Mouse (Mus musculus) heart, adult 8-10 months (tissue): ENCODE measurements around the gene Ddx24. TPM values are rescaled to one million over a fixed set of nuclear protein-coding genes. Genes with fewer than 3 reads are reported as not detected.

Source experiments
- DNase-seq: peaks from one replicate; pipeline ENCODE4 v3.0.0; 2022; ENCODE audit warnings: low spot score
- total RNA-seq, 4 experiments: library from RNA; stranded (reverse); gene quantifications; 2 replicates each; pipeline ENCODE4 v1.2.4; 2022

Ddx24 gene
- total RNA-seq, 4 experiments from 2014 or later: 88.5 to 95.6 (median 91.7) TPM

DNA sequence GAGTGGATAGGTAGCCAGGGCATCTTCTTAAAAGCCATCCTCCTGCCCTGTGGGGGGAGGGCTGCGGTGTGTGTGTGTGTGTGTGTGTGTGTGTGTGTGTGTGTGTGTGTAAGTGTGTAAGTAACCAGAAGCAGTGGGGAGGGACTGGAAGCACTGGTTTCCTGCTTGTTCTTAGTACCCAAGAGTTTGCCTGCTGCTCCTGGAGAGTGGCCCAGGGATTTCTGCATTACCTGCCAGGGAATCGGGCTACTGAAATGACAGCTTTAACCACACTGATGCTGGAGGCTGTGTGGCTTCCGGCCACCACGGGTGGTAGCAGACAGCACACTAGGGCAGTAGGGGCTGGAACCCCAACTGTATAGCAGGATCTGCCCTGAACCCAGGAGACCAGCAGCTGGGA lies 35.6 kb downstream of the Ddx24 start:
- no peak for DNase-seq

DNA sequence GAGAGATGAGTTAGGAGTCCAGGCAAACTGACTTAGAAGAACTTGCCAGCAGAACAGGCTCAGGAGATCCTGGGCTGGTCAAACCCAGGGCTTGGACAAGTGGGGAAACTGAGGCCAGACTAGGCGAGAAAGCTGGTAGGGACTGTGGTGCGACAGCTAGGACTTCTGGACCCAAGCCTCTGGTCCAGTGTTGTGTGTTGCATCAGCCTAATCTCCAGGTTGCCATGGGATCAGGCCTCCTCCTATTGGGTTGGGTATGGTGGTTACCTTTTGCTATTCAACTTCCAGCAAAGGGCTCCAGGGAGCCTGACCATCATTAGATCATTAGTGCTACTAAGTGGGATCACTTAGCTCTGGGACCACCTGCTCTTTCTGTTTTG lies 36.3 kb downstream of the Ddx24 start:
- no peak for DNase-seq

DNA sequence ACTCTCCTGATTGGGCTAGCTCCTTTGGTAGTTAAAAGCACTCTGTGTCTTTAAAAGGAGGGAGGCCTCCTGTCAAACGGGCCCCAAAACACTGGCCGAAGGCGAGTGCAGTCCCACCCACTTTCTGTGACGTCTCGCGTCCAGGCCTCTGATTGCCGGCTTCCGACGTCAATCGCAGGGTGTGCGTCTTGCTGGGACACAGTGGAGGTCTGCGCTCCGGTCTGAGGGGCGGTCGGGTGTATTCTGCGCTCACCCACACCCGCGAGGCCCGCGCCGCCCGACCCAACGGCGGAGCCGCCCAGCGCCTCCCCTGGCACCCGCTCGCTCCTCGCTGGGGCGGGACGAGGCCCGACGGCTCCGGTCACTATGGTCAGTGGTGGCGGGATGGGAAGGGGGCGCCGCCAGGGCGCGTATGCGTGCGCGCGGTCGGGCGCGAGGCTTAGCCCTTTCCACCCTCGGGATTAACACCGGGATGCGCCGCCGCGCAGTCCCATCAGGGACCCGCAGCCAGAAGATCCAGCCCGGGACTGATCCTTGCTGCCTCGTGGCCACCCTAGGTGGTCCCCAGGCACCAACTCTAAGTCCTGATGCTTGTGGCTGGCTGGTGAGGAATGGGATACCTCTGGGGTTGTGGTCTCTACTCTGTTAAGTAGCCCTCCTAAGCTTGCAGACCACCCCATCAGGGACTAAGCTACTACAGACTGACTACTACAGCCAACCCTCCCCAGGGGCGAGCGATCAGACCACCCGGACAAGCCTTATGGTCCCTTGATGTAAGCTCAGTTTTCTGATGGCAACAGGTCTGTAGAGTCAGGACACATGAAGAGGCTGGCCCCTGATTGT lies 36.9 kb downstream of the Ddx24 start, which contains the start of gene Otub2:
Gene Otub2 (plus strand): TSS at position 178 of the 843 bp plus-strand sequence.
- peak; percentile 98 for DNase-seq

DNA sequence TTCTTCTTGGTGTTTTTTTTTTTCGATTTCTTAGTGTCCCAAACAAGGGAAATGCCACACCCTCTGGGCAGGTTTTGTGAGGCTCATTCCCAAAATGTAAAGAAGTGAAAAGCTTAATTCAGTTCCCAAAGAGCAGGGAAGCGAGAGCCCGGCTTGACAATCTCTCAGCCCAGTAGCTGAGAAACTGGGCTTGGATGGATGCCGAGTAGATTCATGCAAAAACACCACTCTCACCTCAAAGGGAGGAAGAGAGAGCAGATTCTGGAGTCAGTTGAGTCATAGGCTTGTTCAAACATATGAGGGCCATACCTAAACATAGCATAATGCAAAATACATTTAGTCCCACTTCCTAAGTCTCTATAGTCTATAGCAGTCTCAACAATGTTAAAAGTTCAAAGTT lies 45.4 kb downstream of the Ddx24 start:
- DNase-seq: no peak

DNA sequence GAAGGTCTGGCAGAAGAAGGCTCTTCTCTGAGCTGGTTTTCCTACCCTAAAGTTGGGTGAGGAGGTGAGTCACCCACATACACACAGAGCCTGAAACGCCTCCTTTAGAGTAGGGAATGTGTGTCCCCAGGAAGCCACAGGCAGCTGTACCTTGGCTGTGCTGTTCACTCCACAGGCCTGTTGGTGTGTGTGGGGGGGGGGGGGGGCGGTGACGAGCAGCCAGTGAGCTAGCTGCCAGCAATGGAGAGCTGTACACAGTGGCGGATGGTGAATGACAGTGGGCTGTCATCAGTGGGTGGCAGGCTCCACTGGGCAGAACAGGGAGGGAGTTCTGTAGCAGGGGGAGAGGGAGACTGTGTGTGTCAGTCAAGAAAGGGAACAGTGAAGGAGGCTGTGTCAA lies 48.9 kb downstream of the Ddx24 start:
- DNase-seq: no peak

DNA sequence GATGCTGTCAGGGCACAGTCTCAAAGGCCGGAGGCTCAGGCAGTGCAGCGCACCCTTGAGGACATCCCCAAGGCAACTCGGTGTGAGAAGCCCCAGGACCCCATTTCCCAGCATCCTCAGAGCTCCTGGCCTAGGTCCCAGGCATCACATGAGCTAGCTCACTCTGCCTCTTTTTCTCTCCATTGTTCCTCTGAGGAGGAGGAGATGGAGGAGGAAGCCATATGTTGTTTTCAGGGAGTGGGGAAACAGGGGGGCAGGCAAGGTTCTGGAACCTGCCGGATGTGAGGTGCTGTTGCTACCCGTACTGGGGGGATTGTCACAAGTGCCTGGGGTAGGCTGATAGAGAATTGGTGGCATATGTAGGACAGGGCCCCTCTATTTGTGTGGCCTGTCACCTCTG lies 49.5 kb downstream of the Ddx24 start:
- DNase-seq: no peak

DNA sequence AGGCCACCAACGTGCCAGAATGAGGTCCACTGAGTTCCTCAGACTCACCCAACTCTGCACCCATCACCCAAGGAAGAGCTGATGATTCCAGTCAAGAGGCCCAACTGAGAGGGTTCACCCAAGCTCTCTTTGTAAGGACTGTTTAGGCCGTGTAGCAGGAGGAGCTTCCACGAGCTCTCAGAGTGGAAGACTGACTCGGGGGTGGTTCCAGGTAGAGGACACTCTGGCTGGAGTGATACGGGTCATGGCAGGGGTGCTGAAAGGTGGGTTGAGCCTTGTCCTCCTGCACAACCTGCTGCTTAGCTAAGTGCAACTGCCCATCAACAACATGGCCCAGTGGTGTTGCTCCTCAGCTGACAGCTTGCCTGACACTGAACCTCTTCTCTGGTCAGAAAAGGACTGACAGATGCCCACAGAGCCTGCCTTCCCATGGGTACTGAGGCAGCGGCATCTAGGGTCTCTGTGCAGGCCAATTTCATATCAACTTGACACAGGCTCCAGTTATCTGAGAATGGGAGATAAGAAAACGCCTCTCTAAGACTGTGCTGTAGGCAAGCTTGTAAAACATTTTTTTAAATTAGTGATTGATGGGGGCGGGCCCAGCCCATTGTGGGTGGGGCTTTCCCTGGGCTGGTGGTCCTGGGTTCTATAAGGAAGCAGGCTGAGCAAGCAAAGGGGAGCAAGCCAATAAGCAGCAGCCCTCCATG lies 51.9 kb downstream of the Ddx24 start:
- DNase-seq: no peak

DNA sequence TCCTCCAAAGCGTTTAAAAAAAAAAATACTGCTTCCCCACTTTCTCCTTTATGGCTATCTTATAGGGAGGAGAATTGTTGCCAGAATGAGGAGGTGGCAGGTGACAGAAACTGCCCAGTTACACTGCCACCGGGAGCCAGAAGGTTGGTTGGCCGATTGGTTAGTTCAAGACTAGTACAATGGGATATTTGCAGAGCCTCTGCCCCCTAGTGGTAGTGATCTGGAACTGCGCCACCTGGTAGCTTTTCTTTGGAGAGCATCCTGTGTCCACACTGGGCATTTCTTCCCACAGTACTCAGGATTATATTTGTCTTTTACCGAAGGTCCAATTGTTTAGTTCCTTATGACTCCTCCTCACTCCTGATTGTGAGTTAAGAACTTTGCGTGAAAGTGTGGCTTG lies 53.9 kb downstream of the Ddx24 start:
- DNase-seq: no peak

DNA sequence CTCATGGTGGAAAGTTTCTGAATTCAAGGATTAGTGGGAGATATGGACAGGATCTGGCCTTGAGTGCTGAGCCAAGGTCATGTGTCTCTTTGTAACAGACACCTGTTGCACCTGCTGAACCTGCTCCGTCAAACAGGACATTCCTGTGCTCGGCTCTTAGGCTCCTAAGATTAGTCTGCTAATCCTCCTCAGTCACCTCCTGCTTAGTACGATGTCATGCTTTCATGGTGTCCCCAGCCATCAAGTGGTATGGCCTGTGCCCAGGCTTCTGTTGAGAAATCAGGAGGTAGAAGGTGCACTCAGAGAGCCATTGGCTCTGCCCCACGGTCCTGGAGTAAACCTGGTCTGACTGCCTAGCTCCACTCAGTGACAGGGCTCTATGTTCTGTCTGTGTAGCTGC lies 54.8 kb downstream of the Ddx24 start:
- DNase-seq: no peak

DNA sequence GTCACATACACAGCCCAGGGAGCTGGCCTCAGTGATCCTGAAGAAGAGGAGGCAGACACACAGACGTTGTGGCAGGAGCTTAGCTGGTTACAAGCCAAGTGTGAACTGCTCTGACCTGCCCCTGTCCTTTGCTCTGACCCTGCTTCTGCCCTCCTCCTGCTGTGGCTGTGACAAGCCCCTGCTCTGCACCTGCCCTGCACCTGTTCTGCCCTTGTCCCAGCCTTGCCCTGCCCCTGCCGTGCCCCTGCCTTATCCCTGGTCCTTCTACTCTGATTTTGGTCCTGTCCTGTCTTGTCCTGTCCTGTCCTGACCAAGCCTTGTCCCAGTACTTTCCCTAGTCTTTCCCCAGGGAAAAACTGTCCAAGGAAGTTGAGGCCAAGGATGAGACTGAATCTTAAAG lies 56.9 kb downstream of the Ddx24 start:
- DNase-seq: no peak

DNA sequence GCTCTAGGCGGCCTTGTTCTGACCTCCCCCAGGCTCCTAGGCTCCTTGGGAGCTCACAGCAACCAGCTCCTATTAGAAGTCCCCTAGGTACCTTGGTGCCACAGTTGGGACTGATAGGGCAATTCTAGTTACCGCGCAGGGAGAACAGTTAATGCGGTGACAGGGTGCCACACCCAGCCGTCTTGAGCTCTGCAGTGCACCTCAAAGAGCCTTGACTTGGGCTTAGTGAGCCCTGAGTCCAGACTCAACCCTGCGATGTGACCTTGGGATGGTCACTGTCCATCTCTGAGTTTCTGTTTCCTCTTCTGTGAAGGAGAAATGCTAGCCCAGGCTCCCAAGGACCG lies 57.3 kb downstream of the Ddx24 start:
- DNase-seq: no peak

DNA sequence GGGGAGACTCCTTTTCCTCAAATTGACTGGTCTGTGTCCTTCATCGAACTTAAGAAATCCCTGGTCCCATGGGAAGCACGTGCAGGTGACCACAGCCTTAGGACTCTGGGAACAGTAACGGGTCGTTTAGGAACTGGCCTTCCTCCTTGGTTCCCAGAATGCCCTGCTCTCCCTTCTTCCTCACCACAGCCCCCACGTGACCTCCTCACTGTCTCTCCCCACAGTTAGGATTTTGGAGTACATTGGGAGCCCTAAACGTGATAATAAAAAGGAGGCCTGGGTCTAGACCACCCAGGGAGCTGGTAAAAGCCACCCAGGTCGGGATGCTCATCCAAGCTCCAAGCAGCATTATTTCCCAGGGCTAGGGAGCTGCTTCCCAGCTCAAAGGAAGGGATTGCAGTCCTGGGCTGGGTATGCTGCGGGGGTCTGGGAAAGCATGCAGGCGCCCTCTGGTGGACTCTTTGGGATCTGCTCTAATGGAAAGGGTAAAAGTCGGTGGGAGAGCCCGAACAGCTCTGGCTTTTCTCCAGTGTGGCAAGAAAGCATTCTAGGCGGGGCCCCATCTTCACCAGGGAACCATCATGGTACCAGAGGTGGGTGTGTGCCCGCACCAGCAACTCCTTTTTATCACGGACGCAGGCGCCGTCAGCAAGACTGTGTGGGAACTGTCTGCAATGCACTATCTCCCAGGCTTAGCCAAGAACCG lies 57.9 kb downstream of the Ddx24 start:
- peak; percentile 77 for DNase-seq

DNA sequence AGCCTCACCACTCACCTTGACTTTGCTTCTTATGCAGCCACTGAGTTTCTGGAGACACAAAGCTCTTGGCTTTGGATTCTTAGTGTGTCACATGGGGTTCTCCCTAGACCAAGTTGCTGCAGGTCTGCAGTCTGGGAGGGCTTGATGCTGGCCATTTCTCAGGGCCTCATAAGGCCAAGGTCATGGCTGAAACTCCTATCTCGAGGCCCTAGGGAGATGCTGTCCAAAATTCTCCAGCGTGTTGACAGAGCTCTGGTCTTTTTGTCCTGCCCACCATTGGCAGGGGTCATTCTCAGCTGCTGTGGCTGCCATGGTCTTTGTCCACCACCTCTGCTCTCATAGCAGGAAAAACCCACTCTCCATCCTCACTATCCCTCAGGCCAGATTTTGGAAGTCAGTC lies 58.5 kb downstream of the Ddx24 start:
- no peak for DNase-seq

DNA sequence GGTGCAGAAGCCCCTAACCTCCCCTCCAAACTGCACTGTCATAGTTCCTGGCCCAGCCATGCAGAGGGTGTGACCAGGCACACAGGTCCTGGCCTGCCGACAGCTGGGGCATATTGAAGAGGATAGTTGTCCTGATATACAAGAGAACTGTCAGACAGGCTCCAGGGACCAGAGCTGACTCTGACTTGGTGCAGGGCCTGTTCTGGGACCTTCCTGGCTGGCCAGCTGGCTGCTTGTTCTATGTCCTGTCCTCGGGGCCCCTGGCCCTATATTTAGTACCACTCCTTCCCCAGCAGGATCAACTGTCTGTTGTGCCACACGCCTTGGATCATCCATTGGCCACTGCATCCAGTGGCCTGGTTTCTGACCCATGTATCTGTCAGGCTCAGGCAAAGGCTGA lies 63.3 kb downstream of the Ddx24 start:
- DNase-seq: peak; percentile 77

DNA sequence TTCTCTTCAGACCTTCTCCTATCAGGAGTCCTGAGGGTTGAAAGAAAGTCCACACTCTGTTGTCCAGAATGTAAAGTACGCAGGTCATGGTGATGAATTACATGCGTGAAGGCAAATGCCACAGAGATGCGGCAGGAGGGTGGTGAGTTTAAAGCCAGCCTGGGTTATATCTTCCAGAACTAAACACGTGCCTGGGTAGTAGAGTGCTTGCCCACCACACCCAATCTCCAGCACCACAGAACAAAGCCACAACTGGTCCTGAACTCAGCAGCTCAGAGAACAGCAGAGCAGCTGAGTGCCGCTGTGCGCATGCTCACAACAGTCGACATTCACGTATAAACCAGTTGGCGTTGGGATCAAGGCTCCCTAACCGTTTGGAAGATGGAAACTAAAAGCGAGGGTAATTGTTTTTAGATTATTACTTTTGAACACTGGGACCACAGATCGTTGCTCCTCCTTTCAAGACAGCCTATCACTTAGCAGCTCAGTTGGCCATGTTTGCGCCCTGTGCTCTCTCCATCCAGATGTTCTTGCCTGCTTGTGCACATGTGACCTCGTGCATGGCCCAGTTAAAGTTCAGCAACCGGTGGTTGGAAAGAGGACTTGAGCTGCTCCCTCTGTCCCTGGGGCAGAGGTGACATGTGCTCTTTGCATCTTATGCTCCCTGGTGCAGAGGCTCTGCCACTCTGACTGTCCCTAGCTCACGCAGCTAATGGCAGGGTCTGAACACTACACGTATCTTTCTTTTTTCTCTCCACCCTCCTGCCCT lies 63.9 kb downstream of the Ddx24 start:
- no peak for DNase-seq

DNA sequence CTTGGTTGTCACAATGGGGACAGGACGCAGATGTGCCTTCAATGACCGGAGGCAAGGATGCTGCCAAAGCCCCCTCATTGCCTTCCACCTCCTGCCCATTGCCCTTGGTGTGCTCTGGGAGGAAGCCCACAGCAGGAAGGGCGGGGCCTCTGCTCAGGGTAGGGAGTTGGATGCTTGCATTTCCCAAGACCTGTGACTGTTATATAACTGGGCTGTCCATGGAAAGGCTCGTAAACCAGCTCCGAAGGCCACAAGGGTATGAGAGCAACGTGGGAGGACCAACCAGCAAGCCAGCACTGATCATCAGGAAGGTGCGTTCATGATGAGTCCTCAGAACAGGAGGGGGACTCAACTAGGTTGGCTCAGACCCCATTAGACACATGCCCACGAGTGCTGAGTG lies 64.8 kb downstream of the Ddx24 start:
- no peak for DNase-seq

DNA sequence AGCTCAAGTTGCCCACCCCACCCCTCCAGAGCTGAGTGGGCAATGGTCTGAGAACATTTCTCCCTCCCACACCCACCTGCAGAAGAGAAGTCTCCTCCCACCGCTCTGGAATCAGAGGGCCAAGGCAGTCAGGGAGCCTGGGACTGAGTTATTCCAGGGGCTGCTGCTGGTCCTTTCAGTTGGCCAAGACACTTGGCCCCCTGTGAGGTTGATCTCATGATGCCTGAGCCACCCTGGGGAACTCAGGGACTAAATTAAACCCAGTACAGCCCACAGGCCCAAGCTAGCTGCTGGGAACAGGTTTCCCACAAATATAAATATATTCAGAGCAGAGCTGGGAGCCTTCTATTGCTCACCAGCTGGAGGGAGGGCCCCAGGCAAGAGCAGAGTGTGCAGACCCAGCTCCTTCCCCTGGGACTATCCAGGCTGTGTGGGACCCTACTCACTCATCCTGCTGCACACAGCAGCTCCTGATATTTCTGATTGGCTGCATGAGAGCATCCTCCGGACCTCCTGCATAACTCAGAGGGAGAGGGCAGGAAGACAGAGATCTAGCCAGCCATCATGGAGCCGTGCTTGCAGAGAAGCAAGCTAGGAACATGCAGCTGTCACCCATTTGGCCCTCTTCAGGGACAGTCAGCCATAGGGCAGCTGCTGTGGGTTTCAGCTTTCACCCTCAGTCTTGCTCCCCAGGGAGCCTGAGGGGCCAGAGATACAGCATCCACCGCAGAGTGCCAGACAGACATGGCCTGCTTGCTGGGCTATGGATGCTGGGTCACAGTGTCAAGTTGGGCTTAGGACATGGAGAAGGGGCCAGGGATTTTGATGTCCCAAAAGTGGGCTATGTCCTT lies 66.5 kb downstream of the Ddx24 start:
- DNase-seq: no peak

DNA sequence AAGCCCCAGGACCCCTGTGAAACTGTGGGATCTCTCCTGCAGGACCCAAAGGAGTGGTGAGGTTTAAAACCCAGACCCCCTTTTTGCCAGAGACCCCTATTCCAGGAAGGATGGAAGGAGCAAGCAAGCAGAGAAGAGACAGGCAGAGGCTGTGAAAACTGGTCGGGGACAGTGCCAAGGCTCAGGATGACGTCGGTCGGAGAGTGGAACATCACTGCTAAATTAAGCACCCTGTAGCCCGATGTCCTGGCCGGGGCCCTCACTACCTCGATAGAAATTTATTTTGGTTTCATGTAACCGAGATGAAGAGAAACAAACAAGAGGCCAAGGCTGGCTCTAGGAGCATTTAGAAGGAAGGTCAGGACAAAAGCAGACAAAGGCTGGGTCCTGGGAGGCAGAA lies 67.4 kb downstream of the Ddx24 start:
- DNase-seq: peak; percentile 72
